Mouse (Mus musculus) cerebellum, adult (tissue): ENCODE measurements around the gene Cdc6.

ENCODE experiments used
- ATAC-seq: cut with Nextera tagmentation; 2 replicates; pipeline ENCODE4 v1.9.2; 2017; ENCODE audit warnings: mild to moderate bottlenecking, moderate library complexity, mixed read lengths; ENCODE audit not compliant: insufficient number of reproducible peaks, low FRiP score, low TSS enrichment

The Cdc6 gene

DNA sequence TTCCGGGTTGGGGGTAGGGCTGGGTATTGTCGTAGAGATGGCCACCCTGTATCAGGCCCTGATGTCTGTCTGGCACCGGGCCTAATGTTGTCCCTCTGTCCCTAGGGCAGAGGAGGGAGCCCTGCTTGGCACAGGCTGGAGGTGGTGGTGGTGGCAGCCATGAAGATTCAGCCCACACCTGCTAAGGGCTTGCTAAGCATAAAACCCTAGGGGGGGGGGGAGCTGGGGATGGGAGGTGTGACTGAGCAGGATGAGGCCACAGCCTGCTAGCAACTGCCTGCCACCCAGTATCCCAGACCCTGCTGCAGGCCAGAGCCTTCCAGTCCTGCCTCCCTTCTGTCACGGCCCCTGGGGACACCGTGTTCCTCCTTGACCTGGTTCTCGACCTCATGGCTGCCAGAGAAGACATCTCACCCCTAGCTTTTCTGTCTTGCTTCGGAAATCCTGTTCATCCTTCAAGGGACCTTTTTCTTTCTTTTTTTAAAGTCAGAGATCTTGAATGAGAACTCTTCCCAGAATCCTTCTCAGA, 48.2 kb downstream of the Cdc6 start:
- ATAC-seq: no peak

DNA sequence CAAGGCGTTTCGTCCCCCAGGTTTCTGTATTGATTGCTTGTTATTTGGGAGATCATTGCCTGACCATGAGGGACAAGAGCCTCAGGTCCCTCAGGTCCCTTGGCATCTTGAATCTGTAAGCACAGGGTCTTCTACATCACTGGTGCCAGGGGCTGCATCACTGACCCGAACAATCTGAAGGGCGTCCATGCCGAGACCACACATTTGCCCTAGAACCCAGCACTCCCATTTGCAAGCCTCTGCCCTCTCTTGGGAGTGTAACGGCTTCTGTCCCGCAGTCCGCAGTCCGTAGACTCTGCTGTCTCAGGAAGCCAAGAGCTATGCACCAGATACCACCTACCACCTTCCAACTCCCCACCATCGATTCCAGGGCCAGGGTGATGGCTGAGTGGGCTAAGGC, 48.7 kb downstream of the Cdc6 start:
- ATAC-seq: no peak

DNA sequence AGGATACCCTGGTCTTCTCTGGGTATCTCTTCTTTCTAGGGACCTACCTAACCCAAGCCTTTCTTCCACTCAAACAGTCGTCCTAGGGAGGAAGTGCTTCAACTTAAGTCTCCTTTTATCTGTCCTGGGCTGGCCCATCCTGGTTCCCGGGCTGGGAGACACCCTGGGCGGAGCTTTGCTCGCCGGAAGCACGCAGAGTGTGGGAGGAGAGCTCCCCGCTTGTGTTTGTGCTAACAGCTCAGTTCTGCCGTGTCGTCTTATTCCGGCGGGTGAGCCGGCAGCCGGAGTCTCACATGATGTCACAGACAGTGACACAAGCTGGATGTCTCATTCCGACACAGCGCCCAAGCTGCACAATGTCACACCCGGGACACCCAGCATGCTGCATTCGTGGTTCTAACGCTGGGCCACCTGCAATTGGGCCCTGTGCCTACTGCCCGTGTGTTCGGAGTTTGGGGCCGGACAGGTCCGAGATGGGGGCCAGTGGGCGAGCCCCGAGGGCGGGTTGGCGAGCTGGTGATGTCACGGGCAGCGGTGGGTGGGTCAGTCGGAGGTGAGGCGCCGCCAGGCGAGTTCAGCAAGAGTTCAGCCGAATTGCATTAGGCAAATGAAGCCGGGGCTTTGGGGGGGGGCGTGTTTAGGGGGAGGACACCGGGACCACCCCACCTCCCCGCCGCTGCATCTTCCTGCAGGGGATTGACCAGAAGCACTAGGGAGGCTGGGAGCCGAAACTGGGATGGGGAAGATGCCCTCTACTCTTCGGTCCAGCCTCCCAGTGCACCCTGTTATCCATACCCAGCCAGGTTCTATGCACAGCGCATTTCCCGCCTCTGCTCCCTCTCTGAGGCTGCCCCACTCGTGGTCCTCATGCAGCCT, 52.1 kb downstream of the Cdc6 start:
- no peak for ATAC-seq

GRCm38 (mm10) chr11:98960313-98960906, 52.8 kb downstream of the Cdc6 start:
- no peak for ATAC-seq

- no peak for ATAC-seq
Measured at GRCm38 (mm10) chr11:98961051-98961592, 53.5 kb downstream of the Cdc6 start.

DNA sequence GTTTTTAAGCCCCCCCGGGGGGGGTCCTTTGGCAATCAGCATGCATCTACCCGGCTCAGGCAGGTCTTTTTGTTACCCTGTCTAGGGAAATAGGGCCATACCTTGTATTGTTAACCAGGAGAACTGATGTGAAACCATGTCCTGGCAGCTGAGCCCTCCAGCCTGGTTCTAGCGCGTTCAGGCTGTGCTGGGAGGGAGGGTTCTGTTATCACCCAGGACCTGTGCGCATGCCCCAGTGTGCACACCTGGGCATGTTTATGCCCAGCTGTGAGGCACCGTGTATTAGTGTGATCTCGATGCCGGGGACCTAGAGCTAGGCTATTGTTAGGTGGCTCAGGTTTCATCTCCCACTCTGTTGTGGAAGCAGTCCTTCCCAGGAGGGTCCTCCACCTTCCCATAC, 54.2 kb downstream of the Cdc6 start:
- ATAC-seq: no peak

- no peak for ATAC-seq
Measured at GRCm38 (mm10) chr11:98962421-98963095, 55.0 kb downstream of the Cdc6 start.

DNA sequence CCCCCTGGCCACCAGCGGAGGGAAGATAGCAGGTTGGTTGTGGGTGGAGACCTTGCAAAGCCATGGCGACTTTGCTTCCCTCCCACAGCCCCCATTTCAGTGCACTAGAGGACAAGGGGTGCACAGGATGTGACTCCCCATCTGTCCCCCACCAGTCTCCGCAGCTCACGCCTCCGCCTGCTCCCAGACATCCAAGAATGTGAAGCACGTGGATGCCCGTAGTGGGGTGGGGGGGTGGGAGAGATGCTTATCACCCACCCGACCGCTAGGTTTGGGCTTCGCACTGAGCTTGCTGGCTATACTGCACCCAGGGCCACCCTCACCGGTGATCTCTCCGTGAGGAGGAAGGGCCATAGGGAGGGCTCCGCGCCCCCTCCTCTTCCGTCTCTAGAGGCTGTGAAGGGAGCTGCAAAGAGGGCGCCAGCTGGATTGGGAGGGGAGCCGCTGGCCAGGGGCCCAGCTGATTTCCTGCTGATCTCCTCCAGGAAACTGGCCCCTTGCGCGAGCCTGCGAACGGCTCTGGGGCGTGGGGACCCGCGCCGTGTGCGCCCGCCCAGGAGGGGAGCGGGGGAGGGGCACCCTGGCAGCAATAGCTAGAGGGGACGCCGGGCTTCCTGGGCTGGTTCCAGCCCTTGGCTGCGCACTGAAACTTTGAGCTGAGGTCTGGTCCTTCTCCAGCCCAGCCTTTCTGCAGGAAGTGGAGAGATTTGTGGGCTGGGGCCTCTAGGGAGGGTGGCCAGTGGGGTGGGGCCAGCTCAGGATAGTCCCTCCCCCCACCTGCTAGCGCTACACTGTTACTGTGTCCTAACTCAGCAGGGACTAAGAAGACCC, 55.8 kb downstream of the Cdc6 start:
- no peak for ATAC-seq

DNA sequence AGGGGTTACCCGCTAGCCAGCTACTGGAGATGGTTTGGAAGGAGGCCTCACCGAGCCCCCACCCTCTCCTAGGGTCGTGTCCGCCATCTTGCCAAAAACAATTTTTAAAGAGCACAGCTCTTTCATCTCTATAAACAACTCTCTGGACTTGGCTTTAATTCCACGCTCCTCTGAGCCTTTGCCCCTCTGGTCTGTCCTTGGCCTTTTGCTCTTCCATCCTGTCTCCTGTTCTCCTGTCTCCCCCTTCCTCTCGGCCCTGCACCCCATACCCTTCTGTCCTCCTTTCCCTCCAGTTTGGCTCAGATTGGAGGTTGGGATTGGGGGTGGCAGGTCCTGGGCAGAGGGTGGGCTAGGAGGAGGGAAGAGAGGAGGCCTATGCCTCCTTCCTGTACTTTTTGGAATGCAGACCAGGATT, 56.6 kb downstream of the Cdc6 start:
- no peak for ATAC-seq

DNA sequence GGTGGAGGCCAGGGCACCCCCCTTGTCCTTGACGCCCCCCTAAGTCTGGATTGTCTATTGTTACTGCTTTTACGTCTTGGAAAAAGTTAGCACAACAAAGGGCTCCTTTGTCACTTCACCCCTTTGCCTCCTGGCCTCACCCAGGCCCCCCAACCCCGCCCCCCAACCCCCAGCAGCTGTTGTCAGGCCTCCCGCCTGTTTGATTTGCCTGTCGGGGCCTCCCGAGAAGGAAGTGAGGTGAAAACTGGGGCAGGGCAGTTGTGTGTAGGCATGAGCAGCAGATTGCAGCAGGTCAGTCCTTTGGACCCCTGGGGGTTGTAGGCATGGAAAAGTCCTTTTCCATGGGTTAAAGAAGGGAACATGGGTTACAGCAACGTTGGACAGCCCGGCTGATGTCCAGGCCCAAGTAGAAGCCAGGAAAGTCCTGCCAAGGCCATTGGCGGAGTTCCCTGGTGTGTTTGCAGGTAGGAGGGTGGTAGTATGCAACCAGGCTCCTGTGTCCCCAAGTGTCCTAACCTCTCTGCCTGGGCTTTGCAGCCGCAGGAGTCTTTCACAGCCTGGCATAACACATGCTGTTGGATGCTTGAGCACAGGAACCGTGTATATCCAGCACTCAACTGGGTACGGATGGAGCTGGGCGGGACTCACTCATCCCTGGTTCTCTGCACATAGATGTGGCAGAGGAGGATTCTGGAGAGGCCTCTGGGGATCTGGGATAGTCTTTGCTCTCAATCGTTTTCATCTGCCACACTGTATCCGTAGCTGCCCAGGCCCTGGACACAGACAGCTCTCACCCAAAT, 57.2 kb downstream of the Cdc6 start:
- ATAC-seq: no peak

GRCm38 (mm10) chr11:98965416-98966077, 57.9 kb downstream of the Cdc6 start:
- no peak for ATAC-seq

GRCm38 (mm10) chr11:98966499-98967141, 59.0 kb downstream of the Cdc6 start:
- ATAC-seq: peak; percentile 43; the same call in 1 of the 2 replicates

GRCm38 (mm10) chr11:98968079-98968478, 60.5 kb downstream of the Cdc6 start:
- ATAC-seq: no peak

DNA sequence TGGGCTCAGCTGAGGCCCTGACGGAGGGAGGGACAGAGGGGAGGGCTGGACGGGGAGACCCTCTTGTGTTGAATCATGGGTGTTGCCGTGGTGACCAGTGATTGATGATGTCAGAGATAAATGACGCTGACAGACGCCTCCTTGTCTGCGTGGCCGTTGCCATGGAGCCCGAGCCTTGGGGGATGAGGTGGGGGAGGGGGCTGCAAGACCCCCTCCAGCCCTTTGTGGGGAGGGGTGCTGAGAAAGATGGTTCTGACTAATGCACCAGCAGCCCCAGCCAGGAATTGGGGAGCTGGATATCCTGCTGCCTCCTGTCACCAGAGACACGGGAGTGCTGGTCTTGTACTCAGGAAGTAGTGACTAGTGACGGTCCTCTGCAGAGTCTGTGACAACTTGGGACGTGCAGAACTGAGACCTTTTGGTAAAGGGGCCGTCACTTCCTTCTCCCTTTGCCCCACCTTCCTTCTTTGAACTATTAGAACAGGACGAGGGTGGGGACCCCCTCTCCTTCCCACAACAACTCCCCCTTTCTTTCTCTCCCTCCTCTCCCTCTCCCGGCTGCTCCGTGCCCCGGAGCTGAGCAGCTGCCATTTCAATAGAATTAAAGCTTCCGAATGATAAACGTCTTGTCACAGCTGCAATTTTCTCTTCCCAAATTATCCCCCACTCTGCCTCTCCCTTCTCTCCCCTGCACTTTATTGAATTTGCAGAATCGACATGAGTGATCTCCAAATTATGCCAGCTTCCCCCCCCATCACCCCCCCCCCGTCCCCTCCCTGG, 61.3 kb downstream of the Cdc6 start:
- ATAC-seq: no peak

- no peak for ATAC-seq
Measured at GRCm38 (mm10) chr11:98969496-98969927, 61.9 kb downstream of the Cdc6 start.

- ATAC-seq: no peak
Measured at GRCm38 (mm10) chr11:98970191-98970925, 62.8 kb downstream of the Cdc6 start.
